In genomic region chr16:20509349-20509748, GRCm38 (mm10) we compare ENCODE assay signal across 8 mouse cellular contexts. TPM values are rescaled to one million over a fixed set of nuclear protein-coding genes. Genes with fewer than 3 reads are reported as not detected.
DNase-seq lines count a peak whose midpoint lies in the region; ATAC-seq and TF ChIP-seq lines count a peak whose summit lies in the region.

No protein-coding gene starts in this region.

- peaks cover 77% of the 10 kb centered on the region for H3K36me3 ChIP-seq in G1E (replicated peaks)
- H3K36me3 ChIP-seq in intestine, postnatal 0 days (ENCODE audit: control insufficient read depth, insufficient read depth): peaks cover 60% of the 10 kb centered on the region
- peaks cover 50% of the 10 kb centered on the region for H3K36me3 ChIP-seq in lung, postnatal 0 days (ENCODE audit: insufficient read depth, low read length)
- H3K36me3 ChIP-seq in stomach, postnatal 0 days (ENCODE audit: control insufficient read depth, insufficient read depth, low read length): peaks cover 34% of the 10 kb centered on the region

- TF ChIP-seq CTCF in G1E (IDR thresholded peaks at IDR 0.05; ENCODE audit: low read depth, low read length): no peak
- TF ChIP-seq CTCF in intestine, postnatal 0 days (IDR thresholded peaks at IDR 0.05; ENCODE audit: low read depth): peak; percentile 77
- TF ChIP-seq CTCF in lung, postnatal 0 days (IDR thresholded peaks at IDR 0.05): peak; percentile 67
- peak; percentile 76 for TF ChIP-seq CTCF in stomach, postnatal 0 days (IDR thresholded peaks at IDR 0.05; ENCODE audit: low read depth)

- no peak overlapping the region for H3K9ac ChIP-seq in intestine, postnatal 0 days (ENCODE audit: low read depth, low read length)
- H3K9ac ChIP-seq in lung, postnatal 0 days (replicated peaks; ENCODE audit: low read depth): no peak overlapping the region
- H3K9ac ChIP-seq in stomach, postnatal 0 days (ENCODE audit: low read length): no peak overlapping the region

- no peak overlapping the region for H3K27ac ChIP-seq in intestine, postnatal 0 days (ENCODE audit: low read depth, low read length)
- H3K27ac ChIP-seq in lung, postnatal 0 days (ENCODE audit: low read length): no peak overlapping the region
- H3K27ac ChIP-seq in stomach, postnatal 0 days (replicated peaks): no peak overlapping the region

- peak; percentile 44 to 76 for DNase-seq in adrenal gland, adult (ENCODE audit: inconsistent age in 2 of 2, low spot score in 1 of 2)
- no peak for DNase-seq in adrenal gland, postnatal 4 days (ENCODE audit: low spot score in 2 of 2)
- peak; percentile 38 for DNase-seq in G1E (ENCODE audit: low spot score)
- DNase-seq in lung, postnatal 0 days (ENCODE audit: low spot score): peak; percentile 72
- peak; percentile 72 for DNase-seq in stomach, postnatal 0 days (ENCODE audit: low spot score)
- DNase-seq in urinary bladder, adult 2 months (ENCODE audit: low spot score): no peak

- no peak for ATAC-seq in G1E (ENCODE audit: extremely low read depth, insufficient number of reproducible peaks, low FRiP score, poor library complexity, severe bottlenecking)
- ATAC-seq in common myeloid progenitor, adult 5-6 weeks (replicated peaks; ENCODE audit: low read depth, poor library complexity, severe bottlenecking): peak; percentile 54; the same call in 1 of the 2 replicates
- ATAC-seq in intestine, postnatal 0 days: no peak
- ATAC-seq in lung, postnatal 0 days: peak; percentile 68
- ATAC-seq in stomach, postnatal 0 days (ENCODE audit: low FRiP score, low TSS enrichment): peak; percentile 81

- WGBS in intestine, postnatal 0 days: 73% methylated on average over 3 of the region's 3 CpGs
- WGBS in lung, postnatal 0 days: 71% methylated on average over 3 of the region's 3 CpGs
- WGBS in stomach, postnatal 0 days: 75% methylated on average over 3 of the region's 3 CpGs

- peaks cover 41% of the 10 kb centered on the region for H3K4me1 ChIP-seq in G1E (ENCODE audit: insufficient read depth, low read depth, low read length)
- H3K4me1 ChIP-seq in intestine, postnatal 0 days (replicated peaks; ENCODE audit: control insufficient read depth, insufficient read depth, low read length): no peaks in the 10 kb centered on the region
- H3K4me1 ChIP-seq in lung, postnatal 0 days (ENCODE audit: insufficient read depth, low read depth, low read length): no peaks in the 10 kb centered on the region
- H3K4me1 ChIP-seq in stomach, postnatal 0 days (replicated peaks; ENCODE audit: control insufficient read depth, insufficient read depth): no peaks in the 10 kb centered on the region

- no peaks in the 10 kb centered on the region for H3K9me3 ChIP-seq in G1E (replicated peaks)
- no peaks in the 10 kb centered on the region for H3K9me3 ChIP-seq in intestine, postnatal 0 days (ENCODE audit: control insufficient read depth)
- no peaks in the 10 kb centered on the region for H3K9me3 ChIP-seq in lung, postnatal 0 days (ENCODE audit: low read length)
- no peaks in the 10 kb centered on the region for H3K9me3 ChIP-seq in stomach, postnatal 0 days (ENCODE audit: control insufficient read depth, low read length)

- no peak for TF ChIP-seq EP300 in lung, postnatal 0 days (IDR thresholded peaks at IDR 0.05)
- no peak for TF ChIP-seq EP300 in stomach, postnatal 0 days (optimal IDR thresholded peaks at IDR 0.05)

- no peak overlapping the region for H3K4me3 ChIP-seq in G1E (ENCODE audit: low read depth, low read length)
- H3K4me3 ChIP-seq in intestine, postnatal 0 days (ENCODE audit: low read depth, low read length): no peak overlapping the region
- no peak overlapping the region for H3K4me3 ChIP-seq in lung, postnatal 0 days (ENCODE audit: low read depth, low read length)
- no peak overlapping the region for H3K4me3 ChIP-seq in stomach, postnatal 0 days (ENCODE audit: low read depth, low read length)

- H3K4me2 ChIP-seq in intestine, postnatal 0 days (replicated peaks; ENCODE audit: low read depth): no peak overlapping the region
- no peak overlapping the region for H3K4me2 ChIP-seq in lung, postnatal 0 days (replicated peaks; ENCODE audit: low read depth, low read length)
- H3K4me2 ChIP-seq in stomach, postnatal 0 days (replicated peaks; ENCODE audit: low read depth): no peak overlapping the region

- H3K27me3 ChIP-seq in G1E (ENCODE audit: insufficient read depth, low read length): no peaks in the 10 kb centered on the region
- H3K27me3 ChIP-seq in intestine, postnatal 0 days (replicated peaks; ENCODE audit: control insufficient read depth, insufficient read depth, low read length): no peaks in the 10 kb centered on the region
- no peaks in the 10 kb centered on the region for H3K27me3 ChIP-seq in lung, postnatal 0 days (replicated peaks; ENCODE audit: insufficient read depth, low read length)
- H3K27me3 ChIP-seq in stomach, postnatal 0 days (ENCODE audit: control insufficient read depth, insufficient read depth, low read length): no peaks in the 10 kb centered on the region

RNA-seq across cellular contexts. Expression of gene Dvl3, which starts 7.4 kb away (rescaled TPM):
- 10 to 100 TPM; 55.7 to 59.5 TPM for total RNA-seq in adrenal gland, postnatal 4 days (2021)
- total RNA-seq in G1E (2014; fragmentation: Nextera tagmentation) (51.8 and 57.2 TPM in 2 replicates), G1E (2017) (2.8 and 3.0 TPM in 2 replicates)
- 26.9 and 28.2 TPM in 2 replicates for polyA plus RNA-seq in G1E (2012)
- total RNA-seq in common myeloid progenitor, adult 5-6 weeks (2017): 4.6 and 6.9 TPM in 2 replicates
- polyA plus RNA-seq in intestine, postnatal 0 days (2015; fragmentation: Nextera tagmentation; extraction: Ambion mirVana): 11.5 and 13.7 TPM in 2 replicates
- 10.3 and 10.5 TPM in 2 replicates for polyA plus RNA-seq in lung, postnatal 0 days (2015; fragmentation: Nextera tagmentation; extraction: Ambion mirVana)
- polyA plus RNA-seq in stomach, postnatal 0 days (2015; fragmentation: Nextera tagmentation; extraction: Ambion mirVana): 8.7 and 10.0 TPM in 2 replicates
- polyA plus RNA-seq in urinary bladder, adult 2 months (2012; rRNA removed): 22.5 and 38.0 TPM in 2 replicates

RNA-seq across cellular contexts. Expression of gene Eif2b5, which starts 10.7 kb away (rescaled TPM):
- total RNA-seq in adrenal gland, postnatal 4 days (2021): 10 to 100 TPM; 58.9 to 63.3 TPM
- 40.5 and 43.6 TPM in 2 replicates for total RNA-seq in G1E (2014; fragmentation: Nextera tagmentation)
- total RNA-seq in G1E (2017): 105 and 107 TPM in 2 replicates
- polyA plus RNA-seq in G1E (2012): 24.8 and 25.5 TPM in 2 replicates
- total RNA-seq in common myeloid progenitor, adult 5-6 weeks (2017): 90.6 and 98.5 TPM in 2 replicates
- polyA plus RNA-seq in intestine, postnatal 0 days (2015; fragmentation: Nextera tagmentation; extraction: Ambion mirVana): 37.2 and 37.8 TPM in 2 replicates
- 46.9 and 51.1 TPM in 2 replicates for polyA plus RNA-seq in lung, postnatal 0 days (2015; fragmentation: Nextera tagmentation; extraction: Ambion mirVana)
- 58.2 and 58.7 TPM in 2 replicates for polyA plus RNA-seq in stomach, postnatal 0 days (2015; fragmentation: Nextera tagmentation; extraction: Ambion mirVana)
- polyA plus RNA-seq in urinary bladder, adult 2 months (2012; rRNA removed): 33.2 and 34.2 TPM in 2 replicates

RNA-seq across cellular contexts. Expression of gene Ap2m1, which starts 25.9 kb away (rescaled TPM):
- total RNA-seq in adrenal gland, postnatal 4 days (2021): 100 to 1,000 TPM; 336 to 352 TPM
- 302 and 342 TPM in 2 replicates for total RNA-seq in G1E (2014; fragmentation: Nextera tagmentation)
- total RNA-seq in G1E (2017): 173 and 186 TPM in 2 replicates
- 67.5 and 73.4 TPM in 2 replicates for polyA plus RNA-seq in G1E (2012)
- total RNA-seq in common myeloid progenitor, adult 5-6 weeks (2017): 158 and 165 TPM in 2 replicates
- polyA plus RNA-seq in intestine, postnatal 0 days (2015; fragmentation: Nextera tagmentation; extraction: Ambion mirVana): 411 and 423 TPM in 2 replicates
- polyA plus RNA-seq in lung, postnatal 0 days (2015; fragmentation: Nextera tagmentation; extraction: Ambion mirVana): 402 and 427 TPM in 2 replicates
- polyA plus RNA-seq in stomach, postnatal 0 days (2015; fragmentation: Nextera tagmentation; extraction: Ambion mirVana): 332 and 349 TPM in 2 replicates
- 411 and 488 TPM in 2 replicates for polyA plus RNA-seq in urinary bladder, adult 2 months (2012; rRNA removed)

RNA-seq across cellular contexts. Expression of gene Abcf3, which starts 39.0 kb away (rescaled TPM):
- 10 to 100 TPM; 75.4 to 79.2 TPM for total RNA-seq in adrenal gland, postnatal 4 days (2021)
- total RNA-seq in G1E (2014; fragmentation: Nextera tagmentation) (34.6 and 35.1 TPM in 2 replicates), G1E (2017) (66.1 and 70.1 TPM in 2 replicates)
- 21.1 and 22.1 TPM in 2 replicates for polyA plus RNA-seq in G1E (2012)
- 47.9 and 57.6 TPM in 2 replicates for total RNA-seq in common myeloid progenitor, adult 5-6 weeks (2017)
- 47.0 and 64.3 TPM in 2 replicates for polyA plus RNA-seq in intestine, postnatal 0 days (2015; fragmentation: Nextera tagmentation; extraction: Ambion mirVana)
- 36.3 and 39.6 TPM in 2 replicates for polyA plus RNA-seq in lung, postnatal 0 days (2015; fragmentation: Nextera tagmentation; extraction: Ambion mirVana)
- polyA plus RNA-seq in stomach, postnatal 0 days (2015; fragmentation: Nextera tagmentation; extraction: Ambion mirVana): 31.0 and 33.0 TPM in 2 replicates
- polyA plus RNA-seq in urinary bladder, adult 2 months (2012; rRNA removed): 40.8 and 41.5 TPM in 2 replicates

Comparison
In these comparisons a context has a peak if more than half of its experiments do, and no peak if none do; other contexts are left out.
1. DNase-seq: peak in adrenal gland, adult (2 of 2), G1E (single experiment), lung, postnatal 0 days (single experiment) and stomach, postnatal 0 days (single experiment); none in adrenal gland, postnatal 4 days (0 of 2) and urinary bladder, adult 2 months (single experiment).
2. ATAC-seq: peak in common myeloid progenitor, adult 5-6 weeks (single experiment), lung, postnatal 0 days (single experiment) and stomach, postnatal 0 days (single experiment); none in G1E (single experiment) and intestine, postnatal 0 days (single experiment).